Comparison of ENCODE assay signal across 15 mouse cellular contexts in the genomic region with DNA sequence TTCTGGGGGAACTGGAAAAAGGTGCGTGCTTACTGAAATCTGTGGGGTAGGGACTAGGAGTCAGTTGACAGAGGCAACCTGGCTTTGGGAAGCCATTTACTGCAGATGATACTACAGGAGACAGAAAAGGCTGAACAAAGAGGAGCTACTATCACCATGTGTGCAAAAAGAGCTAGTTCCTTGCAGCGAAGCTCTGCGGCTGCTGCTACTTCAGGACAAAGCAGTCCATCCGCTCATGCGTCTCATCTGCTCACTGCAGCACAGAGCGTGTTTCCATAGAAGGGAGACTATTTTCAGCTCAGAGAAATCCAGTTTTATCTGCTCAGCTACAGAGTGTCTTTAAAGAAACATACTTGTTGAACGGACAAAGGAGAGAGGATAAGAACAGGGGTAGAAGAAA.
DNase-seq lines count a peak whose midpoint lies in the region; ATAC-seq and TF ChIP-seq lines count a peak whose summit lies in the region.
"Had no signal": no experiment of that assay in that cellular context is flagged by ENCODE, and none has a peak within 500 bp of the region (broad histone marks: within the 10 kb centered on the region; RNA-seq: fewer than 3 reads in every experiment).

No protein-coding gene starts in this region.

- peak overlapping the region; percentile 39 for H3K4me2 ChIP-seq in heart, postnatal 0 days (ENCODE audit: low read depth, low read length)
- H3K4me2 ChIP-seq in midbrain, postnatal 0 days (ENCODE audit: low read depth, low read length, poor library complexity, severe bottlenecking) = 0 out of 2 replicates have a peak overlapping the region, but pooled peaks have one; percentile 22
- H3K4me2 ChIP-seq: limb, embryonic 13.5 days; lung, embryonic 14.5 days had no signal

- H3K9me3 ChIP-seq in heart, postnatal 0 days (replicated peaks; ENCODE audit: control insufficient read depth, low read length) = no peaks in the 10 kb centered on the region
- no peaks in the 10 kb centered on the region for H3K9me3 ChIP-seq in midbrain, postnatal 0 days (ENCODE audit: low read length)
- H3K9me3 ChIP-seq: limb, embryonic 13.5 days had no signal

- H3K27me3 ChIP-seq in heart, postnatal 0 days (ENCODE audit: control insufficient read depth, insufficient read depth, low read length) = no peaks in the 10 kb centered on the region
- no peaks in the 10 kb centered on the region for H3K27me3 ChIP-seq in midbrain, postnatal 0 days (ENCODE audit: insufficient read depth, low read length)
- H3K27me3 ChIP-seq: CH12.LX; limb, embryonic 13.5 days; megakaryocyte, embryonic 14.5 days had no signal

- TF ChIP-seq CTCF in heart, postnatal 0 days (IDR thresholded peaks at IDR 0.05; ENCODE audit: low read depth) = no peak
- TF ChIP-seq CTCF in brain, embryonic 14.5 days (IDR thresholded peaks at IDR 0.05; ENCODE audit: borderline replicate concordance, extremely low read depth, insufficient read depth, insufficient read length) = no peak
- no peak for TF ChIP-seq CTCF in midbrain, postnatal 0 days (IDR thresholded peaks at IDR 0.05)

- no peak for TF ChIP-seq POLR2A in brain, embryonic 14.5 days (IDR thresholded peaks at IDR 0.05; ENCODE audit: borderline replicate concordance, extremely low read depth, insufficient read depth, insufficient read length, poor library complexity, severe bottlenecking)

- no peak overlapping the region for H3K27ac ChIP-seq in heart, postnatal 0 days (ENCODE audit: low read depth)
- H3K27ac ChIP-seq in midbrain, postnatal 0 days (ENCODE audit: low read depth, low read length) = no peak overlapping the region
- H3K27ac ChIP-seq: limb, embryonic 13.5 days had no signal

- TF ChIP-seq EP300 in heart, postnatal 0 days (IDR thresholded peaks at IDR 0.05; ENCODE audit: low read depth) = no peak

- no peak for DNase-seq in heart, postnatal 0 days (ENCODE audit: low spot score)
- no peak for DNase-seq in heart, adult 9 months (ENCODE audit: low spot score in 2 of 2)
- peak; percentile 59 for DNase-seq in brain, embryonic 14.5 days (ENCODE audit: low read depth)
- DNase-seq in frontal cortex, adult 2 months (ENCODE audit: extremely low spot score in 1 of 2, low spot score in 1 of 2) = peak; percentile 11 to 36
- peak; percentile 22 for DNase-seq in midbrain, postnatal 0 days (ENCODE audit: low spot score)
- no peak for DNase-seq in urinary bladder, postnatal 4 days (ENCODE audit: low spot score in 2 of 2)
- no peak for DNase-seq in kidney, postnatal 14 days
- DNase-seq: adrenal gland, postnatal 10 days; cerebellum, adult 11 months; gastrocnemius, postnatal 14 days; kidney, postnatal 10 days; lung, embryonic 14.5 days had no signal

- WGBS in heart, postnatal 0 days = 28% methylated on average over 7 of the region's 7 CpGs
- 35% methylated on average over 7 of the region's 7 CpGs for WGBS in midbrain, postnatal 0 days

- H3K4me3 ChIP-seq in heart, postnatal 0 days (ENCODE audit: low read depth, low read length) = no peak overlapping the region
- no peak overlapping the region for H3K4me3 ChIP-seq in midbrain, postnatal 0 days (ENCODE audit: low read depth, low read length)
- H3K4me3 ChIP-seq: limb, embryonic 13.5 days; megakaryocyte, embryonic 14.5 days had no signal

- no peaks in the 10 kb centered on the region for H3K4me1 ChIP-seq in heart, postnatal 0 days (ENCODE audit: control insufficient read depth, insufficient read depth)
- H3K4me1 ChIP-seq in midbrain, postnatal 0 days (ENCODE audit: insufficient read depth, low read length) = no peaks in the 10 kb centered on the region
- H3K4me1 ChIP-seq: megakaryocyte, embryonic 14.5 days had no signal

- H3K9ac ChIP-seq in heart, postnatal 0 days (replicated peaks; ENCODE audit: low read depth, low read length) = no peak overlapping the region
- no peak overlapping the region for H3K9ac ChIP-seq in midbrain, postnatal 0 days (replicated peaks; ENCODE audit: low read length, poor library complexity, severe bottlenecking)
- H3K9ac ChIP-seq: limb, embryonic 13.5 days; lung, embryonic 14.5 days had no signal

- ATAC-seq in heart, postnatal 0 days (ENCODE audit: insufficient read depth, low read depth) = no peak
- no peak for ATAC-seq in midbrain, postnatal 0 days (ENCODE audit: low FRiP score)

- H3K36me3 ChIP-seq in heart, postnatal 0 days (replicated peaks; ENCODE audit: control insufficient read depth, insufficient read depth, low read length) = no peaks in the 10 kb centered on the region
- no peaks in the 10 kb centered on the region for H3K36me3 ChIP-seq in midbrain, postnatal 0 days (ENCODE audit: insufficient read depth, low read length)
- H3K36me3 ChIP-seq: limb, embryonic 13.5 days had no signal

Comparison
In these comparisons a context has a peak if more than half of its experiments do, and no peak if none do; other contexts are left out.
1. DNase-seq: peak in brain, embryonic 14.5 days (single experiment), frontal cortex, adult 2 months (2 of 2) and midbrain, postnatal 0 days (single experiment); none in heart, postnatal 0 days (single experiment), heart, adult 9 months (0 of 2), urinary bladder, postnatal 4 days (0 of 2) and kidney, postnatal 14 days (single experiment).